Mouse (Mus musculus): Measurements from ENCODE around the gene Tmem235. TPM values are rescaled to one million over a fixed set of nuclear protein-coding genes. Genes with fewer than 3 reads are reported as not detected.

Tmem235 gene
- total and polyA plus RNA-seq, 2 experiments = not detected

DNA sequence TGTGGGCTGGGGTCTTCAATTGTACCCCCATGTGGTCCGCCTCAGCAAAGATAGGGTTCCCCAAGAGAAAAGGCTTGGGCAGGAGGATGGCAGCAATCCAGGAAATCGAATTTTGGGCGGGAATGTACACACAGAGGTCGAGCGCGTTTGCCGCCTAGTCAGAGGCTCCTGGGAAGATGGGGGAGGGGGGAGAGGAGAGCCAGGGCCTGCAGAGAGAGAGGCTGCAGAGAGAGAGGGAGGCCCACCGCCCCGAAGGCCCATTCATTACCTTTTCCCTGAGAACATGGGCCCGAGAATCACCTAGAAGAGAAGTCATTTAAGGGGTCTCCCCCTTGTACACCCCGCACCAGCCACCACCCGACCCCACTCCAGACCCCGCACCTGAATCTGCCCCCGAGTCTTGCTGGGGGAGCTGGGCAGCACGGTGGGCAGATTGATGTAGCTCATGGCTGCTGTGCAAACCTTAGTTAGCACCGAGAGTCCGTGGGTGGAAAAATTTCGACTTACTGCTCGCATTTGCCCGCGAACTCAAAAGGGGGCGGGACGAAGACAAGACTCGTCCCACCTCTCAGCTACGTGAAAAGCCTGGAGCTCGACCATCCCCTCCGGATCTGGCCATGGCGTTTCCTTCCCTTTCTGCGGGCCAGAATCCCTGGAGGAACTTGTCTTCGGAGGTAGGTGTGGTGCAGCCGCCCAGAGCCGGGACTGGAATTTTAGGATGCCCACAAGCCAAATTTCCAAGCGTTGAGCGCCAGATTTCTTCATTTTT lies 35.0 kb upstream of the Tmem235 start, which contains the start of the genes Afmid and Tk1:
TSS of gene Afmid (plus strand) at position 592 of the 769 bp plus-strand sequence.
TSS of gene Tk1 (minus strand) at position 760 of the 769 bp plus-strand sequence.
- peak; percentile 81 for DNase-seq (ENCODE audit: extremely low read depth, low read depth, low spot score)
- H3K4me1 ChIP-seq (ENCODE audit: control insufficient read depth, insufficient read depth, low read length) = peaks cover 42% of the 10 kb centered on the region

GRCm38 (mm10) chr11:117826164-117826563 lies 34.4 kb upstream of the Tmem235 start:
- no peaks in the 10 kb centered on the region for H3K27me3 ChIP-seq (ENCODE audit: control insufficient read depth, insufficient read depth, low read length)
- H3K27ac ChIP-seq (replicated peaks; ENCODE audit: insufficient read depth, low read depth, low read length) = peak overlapping the region; percentile 97
- peak overlapping the region; percentile 78 for H3K4me3 ChIP-seq (ENCODE audit: insufficient read depth, low read depth, low read length)
- WGBS = 10% methylated on average over 5 of the region's 5 CpGs
- H3K4me1 ChIP-seq (ENCODE audit: control insufficient read depth, insufficient read depth, low read length) = peaks cover 49% of the 10 kb centered on the region
- DNase-seq (ENCODE audit: extremely low read depth, low read depth, low spot score) = no peak
- no peaks in the 10 kb centered on the region for H3K79me2 ChIP-seq (ENCODE audit: control insufficient read depth, insufficient read depth, low read length)
- no peak for TF ChIP-seq POLR2A (IDR thresholded peaks at IDR 0.05; ENCODE audit: extremely low read depth, insufficient read depth, low read length)
- no peak for TF ChIP-seq CTCF (IDR thresholded peaks at IDR 0.05; ENCODE audit: low read depth, low read length)
- H3K9ac ChIP-seq (ENCODE audit: low read depth, low read length) = peak overlapping the region; percentile 83
- H3K36me3 ChIP-seq (ENCODE audit: control insufficient read depth, insufficient read depth, low read length) = no peaks in the 10 kb centered on the region

More for the DNA sequence above, 35.0 kb upstream of the Tmem235 start, which contains the start of the genes Afmid and Tk1:
- TF ChIP-seq CTCF (IDR thresholded peaks at IDR 0.05; ENCODE audit: low read depth, low read length) = no peak
- peak; percentile 85 for TF ChIP-seq POLR2A (IDR thresholded peaks at IDR 0.05; ENCODE audit: extremely low read depth, insufficient read depth, low read length)
- H3K36me3 ChIP-seq (ENCODE audit: control insufficient read depth, insufficient read depth, low read length) = no peaks in the 10 kb centered on the region
- no peaks in the 10 kb centered on the region for H3K27me3 ChIP-seq (ENCODE audit: control insufficient read depth, insufficient read depth, low read length)
- H3K4me3 ChIP-seq (ENCODE audit: insufficient read depth, low read depth, low read length) = peak within 1 kb of the TSS; percentile 78
- no peaks in the 10 kb centered on the region for H3K79me2 ChIP-seq (ENCODE audit: control insufficient read depth, insufficient read depth, low read length)
- H3K27ac ChIP-seq (replicated peaks; ENCODE audit: insufficient read depth, low read depth, low read length) = peak within 1 kb of the TSS; percentile 97
- H3K9ac ChIP-seq (ENCODE audit: low read depth, low read length) = peak within 1 kb of the TSS; percentile 83
- WGBS = 1% methylated on average over 34 of the region's 34 CpGs

- WGBS = 20% methylated on average over 8 of the region's 8 CpGs
- Histone ChIP-seq H3K4me1 (ENCODE audit: control insufficient read depth, insufficient read depth, low read length) (peaks cover 45% of the 10 kb centered on the region), H3K27me3 (ENCODE audit: control insufficient read depth, insufficient read depth, low read length) (no peaks in the 10 kb centered on the region), H3K9ac (ENCODE audit: low read depth, low read length) (peak overlapping the region; percentile 83), H3K27ac (replicated peaks; ENCODE audit: insufficient read depth, low read depth, low read length) (peak overlapping the region; percentile 97), H3K36me3 (ENCODE audit: control insufficient read depth, insufficient read depth, low read length) (no peaks in the 10 kb centered on the region), H3K4me3 (ENCODE audit: insufficient read depth, low read depth, low read length) (peak overlapping the region; percentile 78), H3K79me2 (ENCODE audit: control insufficient read depth, insufficient read depth, low read length) (no peaks in the 10 kb centered on the region)
- DNase-seq (ENCODE audit: extremely low read depth, low read depth, low spot score) = no peak
- TF ChIP-seq POLR2A (IDR thresholded peaks at IDR 0.05; ENCODE audit: extremely low read depth, insufficient read depth, low read length) = no peak
Observed at GRCm38 (mm10) chr11:117826916-117827315, 33.6 kb upstream of the Tmem235 start.

- peak overlapping the region; percentile 78 for H3K4me3 ChIP-seq (ENCODE audit: insufficient read depth, low read depth, low read length)
- H3K4me1 ChIP-seq (ENCODE audit: control insufficient read depth, insufficient read depth, low read length) = peaks cover 44% of the 10 kb centered on the region
- H3K79me2 ChIP-seq (ENCODE audit: control insufficient read depth, insufficient read depth, low read length) = no peaks in the 10 kb centered on the region
- TF ChIP-seq CTCF (IDR thresholded peaks at IDR 0.05; ENCODE audit: low read depth, low read length) (no peak), POLR2A (IDR thresholded peaks at IDR 0.05; ENCODE audit: extremely low read depth, insufficient read depth, low read length) (peak; percentile 51; the same call in 1 of the 2 replicates)
- WGBS = 6% methylated on average over 3 of the region's 3 CpGs
- H3K9ac ChIP-seq (ENCODE audit: low read depth, low read length) = peak overlapping the region; percentile 83
- no peaks in the 10 kb centered on the region for H3K27me3 ChIP-seq (ENCODE audit: control insufficient read depth, insufficient read depth, low read length)
- peak overlapping the region; percentile 97 for H3K27ac ChIP-seq (replicated peaks; ENCODE audit: insufficient read depth, low read depth, low read length)
- peak; percentile 91 for DNase-seq (ENCODE audit: extremely low read depth, low read depth, low spot score)
- no peaks in the 10 kb centered on the region for H3K36me3 ChIP-seq (ENCODE audit: control insufficient read depth, insufficient read depth, low read length)
Observed at GRCm38 (mm10) chr11:117827386-117827785, 33.2 kb upstream of the Tmem235 start.

- Histone ChIP-seq H3K27ac (replicated peaks; ENCODE audit: insufficient read depth, low read depth, low read length) (peak overlapping the region; percentile 97), H3K79me2 (ENCODE audit: control insufficient read depth, insufficient read depth, low read length) (no peaks in the 10 kb centered on the region), H3K36me3 (ENCODE audit: control insufficient read depth, insufficient read depth, low read length) (no peaks in the 10 kb centered on the region), H3K4me1 (ENCODE audit: control insufficient read depth, insufficient read depth, low read length) (peaks cover 50% of the 10 kb centered on the region), H3K27me3 (ENCODE audit: control insufficient read depth, insufficient read depth, low read length) (no peaks in the 10 kb centered on the region), H3K4me3 (ENCODE audit: insufficient read depth, low read depth, low read length) (peak overlapping the region; percentile 17; the same call in 1 of the 2 replicates), H3K9ac (ENCODE audit: low read depth, low read length) (peak overlapping the region; percentile 83)
- WGBS = 21% methylated on average over 18 of the region's 18 CpGs
- no peak for TF ChIP-seq CTCF (IDR thresholded peaks at IDR 0.05; ENCODE audit: low read depth, low read length)
- TF ChIP-seq POLR2A (IDR thresholded peaks at IDR 0.05; ENCODE audit: extremely low read depth, insufficient read depth, low read length) = no peak
- peak; percentile 54 for DNase-seq (ENCODE audit: extremely low read depth, low read depth, low spot score)
Observed at GRCm38 (mm10) chr11:117828149-117828887, 32.2 kb upstream of the Tmem235 start.
